Mouse (Mus musculus): Measurements from ENCODE around the gene Sgk2.

GRCm38 (mm10) chr2:162946964-162947363 lies 40.2 kb upstream of the Sgk2 start:
- TF ChIP-seq CTCF (IDR thresholded peaks at IDR 0.05; ENCODE audit: control insufficient read depth, insufficient read depth, low read length) (no peak), POLR2A (IDR thresholded peaks at IDR 0.05; ENCODE audit: borderline replicate concordance, control insufficient read depth, low read depth, low read length) (no peak)
